Mouse (Mus musculus): ENCODE results near the gene Tex11. TPM values are rescaled to one million over a fixed set of nuclear protein-coding genes. Genes with fewer than 3 reads are reported as not detected.

The Tex11 gene
- total RNA-seq, 2 experiments from 2014 or later = not detected

Other genes starting within 250 kb of the Tex11 start
- gene Slc7a3, start 26.4 kb upstream of the Tex11 start, total RNA-seq (2021) = not detected
- gene Snx12, start 162.9 kb upstream of the Tex11 start, total RNA-seq (2021) = 10 to 100 TPM; 27.9 to 31.1 TPM
- gene Foxo4, start 194.9 kb upstream of the Tex11 start, total RNA-seq (2021) = 100 to 1,000 TPM; 124 to 135 TPM
- not detected for gene Gm614, start 204.3 kb upstream of the Tex11 start, total RNA-seq (2021)
- 1 to 10 TPM; 1.1 to 1.6 TPM for gene Il2rg, start 208.6 kb upstream of the Tex11 start, total RNA-seq (2021)
- gene Gm20489, start 209.4 kb upstream of the Tex11 start, total RNA-seq (2021) = not detected
- gene Med12, start 214.4 kb upstream of the Tex11 start, total RNA-seq (2021) = 10 to 100 TPM; 15.8 to 16.1 TPM
- gene Nlgn3, start 239.5 kb upstream of the Tex11 start, total RNA-seq (2021) = under 1 TPM; 0.07 to 0.14 TPM